Mouse (Mus musculus): Measurements from ENCODE around the gene Bach2.

Gene Bach2

GRCm38 (mm10) chr4:32506306-32506808 is 267.8 kb downstream of the Bach2 start:
- DNase-seq: no peak

GRCm38 (mm10) chr4:32507041-32507440 is 268.4 kb downstream of the Bach2 start:
- no peak for DNase-seq

GRCm38 (mm10) chr4:32508572-32508971 is 270.0 kb downstream of the Bach2 start:
- no peak for DNase-seq

- no peak for DNase-seq
Observed at GRCm38 (mm10) chr4:32508996-32509395, 270.4 kb downstream of the Bach2 start.

GRCm38 (mm10) chr4:32509832-32510612 is 271.4 kb downstream of the Bach2 start:
- DNase-seq: no peak

GRCm38 (mm10) chr4:32510940-32511339 is 272.3 kb downstream of the Bach2 start:
- no peak for DNase-seq

- DNase-seq: no peak
Observed at GRCm38 (mm10) chr4:32516126-32516525, 277.5 kb downstream of the Bach2 start.

GRCm38 (mm10) chr4:32518842-32519578 is 280.4 kb downstream of the Bach2 start:
- no peak for DNase-seq

- no peak for DNase-seq
Observed at GRCm38 (mm10) chr4:32520628-32521360, 282.2 kb downstream of the Bach2 start.

GRCm38 (mm10) chr4:32521361-32521740 is 282.7 kb downstream of the Bach2 start:
- DNase-seq: no peak

- DNase-seq: no peak
Observed at GRCm38 (mm10) chr4:32522013-32522412, 283.4 kb downstream of the Bach2 start.

GRCm38 (mm10) chr4:32524282-32524681 is 285.7 kb downstream of the Bach2 start:
- DNase-seq: no peak

- DNase-seq: no peak
Observed at GRCm38 (mm10) chr4:32525000-32525399, 286.4 kb downstream of the Bach2 start.

- DNase-seq: no peak
Observed at GRCm38 (mm10) chr4:32526228-32526836, 287.7 kb downstream of the Bach2 start.

GRCm38 (mm10) chr4:32529443-32529995 is 290.9 kb downstream of the Bach2 start:
- DNase-seq: no peak

- no peak for DNase-seq
Observed at GRCm38 (mm10) chr4:32530421-32530920, 291.9 kb downstream of the Bach2 start.

GRCm38 (mm10) chr4:32530921-32531846 is 292.6 kb downstream of the Bach2 start:
- no peak for DNase-seq

GRCm38 (mm10) chr4:32532079-32532478 is 293.5 kb downstream of the Bach2 start:
- no peak for DNase-seq

GRCm38 (mm10) chr4:32533735-32534134 is 295.1 kb downstream of the Bach2 start:
- no peak for DNase-seq

- DNase-seq: no peak
Observed at GRCm38 (mm10) chr4:32535626-32536025, 297.0 kb downstream of the Bach2 start.

- DNase-seq: no peak
Observed at GRCm38 (mm10) chr4:32536870-32537508, 298.4 kb downstream of the Bach2 start.
